Mouse (Mus musculus) pancreas, adult 10 weeks (tissue): Measurements from ENCODE around the gene Eef1a2. TPM values are rescaled to one million over a fixed set of nuclear protein-coding genes. Genes with fewer than 3 reads are reported as not detected.

Source experiments
- polyA plus RNA-seq: library from polyadenylated mRNA; stranded (reverse); fragments of 350-450 nt; fragmentation: Illumina TruSeq; extraction: RNeasy Lipid Tissue Mini Kit (QIAGEN cat#74804); gene quantifications from one replicate; pipeline ENCODE4 v1.2.3, GENCODE M21; 2015; ENCODE audit warnings: low read depth, low replicate concordance; ENCODE audit not compliant: insufficient read depth

Eef1a2 gene
- 1.8 TPM for polyA plus RNA-seq

DNA sequence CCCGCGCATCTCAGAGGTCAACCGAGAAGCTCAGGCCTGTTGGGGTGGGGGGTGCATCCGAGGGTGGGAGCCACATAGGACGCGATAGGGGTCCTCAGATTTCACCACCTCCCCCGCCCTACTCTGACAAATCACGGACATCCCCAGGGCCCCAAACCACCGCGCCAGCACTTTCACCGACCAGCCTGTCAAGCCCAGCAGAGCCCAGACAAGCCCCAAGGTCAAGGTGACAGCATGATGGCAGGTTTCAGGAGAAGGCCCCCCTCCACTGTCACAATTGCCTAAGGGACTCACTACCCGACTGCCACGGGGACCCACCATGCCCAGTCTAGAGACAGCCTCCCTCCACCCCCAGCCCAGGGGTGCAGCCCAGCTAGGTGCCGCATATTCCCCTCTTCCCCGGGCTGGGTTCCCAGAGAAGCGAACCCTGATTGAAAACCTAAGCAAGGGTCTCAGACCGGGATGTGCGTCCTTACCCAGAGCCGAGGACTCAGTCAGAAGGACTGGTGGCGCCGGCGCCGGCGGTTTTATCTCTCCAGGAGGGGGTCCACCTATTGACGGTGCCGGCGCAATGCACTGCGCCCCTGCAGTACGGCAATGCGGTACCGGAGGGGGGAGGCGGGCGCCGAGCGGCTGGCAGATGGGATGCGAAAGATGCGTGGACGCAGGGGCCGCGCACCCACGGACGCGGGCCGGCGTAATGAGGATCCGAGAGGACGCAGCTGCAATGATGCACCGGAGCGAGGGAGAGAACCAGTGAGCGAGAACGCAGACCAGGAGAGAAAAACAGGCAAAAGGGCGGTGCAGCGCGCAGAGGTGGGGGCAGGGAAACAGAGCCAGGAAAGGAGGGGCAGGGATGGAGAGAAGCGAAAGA, at the start of gene Eef1a2:
Eef1a2 (minus strand) TSS at position 767 of the 874 bp plus-strand sequence.

DNA sequence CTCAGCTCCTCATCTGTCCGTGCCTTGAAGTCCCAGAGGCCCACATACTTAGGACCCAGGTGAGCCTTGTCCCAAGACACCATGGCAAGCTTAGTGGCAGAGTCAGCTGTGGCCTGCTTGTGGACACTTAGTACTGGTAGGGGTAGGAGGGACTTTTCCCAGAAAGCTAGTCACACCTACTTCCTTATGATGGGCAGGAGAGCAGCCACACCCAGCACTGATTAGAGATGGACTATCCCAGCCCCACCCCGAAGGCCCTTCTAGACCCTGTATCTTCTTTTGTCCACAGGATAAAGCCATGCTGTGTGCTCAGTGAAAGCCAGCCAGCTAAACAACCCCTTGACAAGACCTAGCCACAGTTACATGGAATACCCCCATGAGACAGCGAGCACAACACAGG, 45.6 kb upstream of the Eef1a2 start, which contains the start of gene Ptk6:
Ptk6 (minus strand) TSS at position 368 of the 400 bp plus-strand sequence.

DNA sequence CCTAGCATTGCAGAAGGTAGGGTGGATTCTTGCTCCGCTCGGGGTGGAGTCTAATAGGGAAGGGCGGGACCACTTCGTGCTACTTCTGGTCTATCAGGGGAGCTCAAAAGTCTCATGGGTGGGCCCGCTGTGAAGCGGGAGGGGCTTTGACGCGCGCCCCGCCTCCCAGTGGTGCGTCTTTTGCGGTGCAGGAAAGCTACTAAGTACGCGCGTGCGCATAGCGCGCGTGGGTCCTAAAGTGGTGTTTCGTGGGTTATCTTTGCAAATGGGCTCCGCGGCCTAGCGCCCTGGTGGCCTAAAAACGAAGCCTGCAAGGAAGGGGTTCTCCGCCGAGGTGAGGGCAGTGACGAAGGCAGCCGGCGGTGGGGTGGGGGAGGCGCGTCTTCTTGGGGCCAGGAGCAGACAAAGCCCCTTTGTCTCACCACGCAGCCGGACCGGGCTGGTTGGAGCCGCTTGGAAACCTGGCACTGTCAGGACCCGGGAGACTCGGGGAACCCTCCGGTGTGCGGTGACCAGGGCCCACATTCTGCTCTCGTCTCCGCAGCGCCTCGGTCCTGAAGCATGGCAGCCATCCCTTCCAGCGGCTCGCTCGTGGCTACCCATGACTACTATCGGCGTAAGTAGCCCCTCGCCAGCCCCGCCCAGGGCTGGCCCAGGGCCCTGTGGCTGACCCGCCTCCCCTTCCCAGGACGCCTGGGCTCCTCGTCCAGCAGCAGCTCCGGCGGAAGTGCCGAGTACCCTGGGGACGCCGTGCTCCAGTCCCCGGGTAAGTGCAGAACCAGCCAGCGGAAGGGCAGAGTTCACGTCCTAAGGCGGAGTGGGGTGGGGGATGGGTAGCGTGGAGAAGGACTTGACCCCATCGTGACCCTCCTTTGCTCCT, 30.5 kb upstream of the Eef1a2 start, which contains the start of gene Ppdpf:
Ppdpf (plus strand) TSS at position 127 of the 880 bp plus-strand sequence.

DNA sequence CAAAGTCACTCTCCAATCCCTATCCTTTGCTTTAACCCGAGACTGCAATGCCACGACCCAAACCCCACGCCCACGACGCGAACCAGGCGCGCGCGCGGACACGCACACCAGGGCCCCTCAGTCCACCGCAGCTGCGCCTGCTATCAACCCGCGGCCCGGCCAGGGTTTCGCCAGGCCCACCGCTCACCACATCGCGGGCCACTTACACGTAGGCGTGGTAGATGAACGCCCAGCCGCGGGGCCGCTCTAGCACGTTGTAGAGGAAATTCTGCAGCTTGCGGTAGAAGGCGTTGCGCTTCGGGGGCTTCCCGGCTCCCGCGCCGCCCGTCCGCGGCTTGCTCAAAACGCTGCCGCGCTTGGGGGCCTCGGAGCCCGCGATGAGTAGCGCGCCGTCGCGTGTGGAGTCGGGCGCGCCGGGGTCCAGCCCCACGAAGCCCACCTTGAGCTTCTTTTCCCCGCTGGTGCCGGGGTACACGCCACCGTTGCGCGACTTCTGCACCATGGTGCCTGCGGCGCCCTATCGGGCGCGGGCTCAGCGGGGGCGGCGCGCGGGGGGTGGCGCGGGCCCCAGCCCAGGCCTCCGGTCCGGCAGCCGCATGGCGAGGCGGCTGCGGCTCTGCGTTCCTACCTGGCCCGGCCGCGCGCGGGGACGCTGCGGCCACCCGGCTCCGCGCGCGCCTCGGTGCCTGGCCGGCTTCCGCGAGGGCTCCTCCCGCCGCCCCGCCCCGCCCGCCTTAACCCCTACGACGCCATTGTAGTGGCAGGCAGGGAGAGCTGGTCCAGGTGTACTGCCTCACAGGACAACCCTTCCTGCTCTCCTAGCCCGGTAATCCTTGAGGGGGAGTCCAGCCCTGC, 22.0 kb downstream of the Eef1a2 start, which contains the start of gene Kcnq2:
Kcnq2 (minus strand) TSS at position 710 of the 855 bp plus-strand sequence.

Other genes starting within 250 kb of the Eef1a2 start
- gene Ythdf1, start 236.1 kb downstream of the Eef1a2 start, polyA plus RNA-seq = 12.4 TPM
- not detected for gene Birc7, start 228.0 kb downstream of the Eef1a2 start, polyA plus RNA-seq
- 15.9 TPM for gene Nkain4, start 202.3 kb downstream of the Eef1a2 start, polyA plus RNA-seq
- gene Arfgap1, start 189.8 kb downstream of the Eef1a2 start, polyA plus RNA-seq = 28.2 TPM
- 3.2 TPM for gene Col20a1, start 170.5 kb downstream of the Eef1a2 start, polyA plus RNA-seq
- not detected for gene Chrna4, start 113.5 kb downstream of the Eef1a2 start, polyA plus RNA-seq
- gene Kcnq2, start 21.7 kb downstream of the Eef1a2 start, polyA plus RNA-seq = 0.20 TPM
- gene Ppdpf, start 30.2 kb upstream of the Eef1a2 start, polyA plus RNA-seq = 43.4 TPM
- gene Ptk6, start 45.8 kb upstream of the Eef1a2 start, polyA plus RNA-seq = 0.22 TPM
- not detected for gene Srms, start 56.2 kb upstream of the Eef1a2 start, polyA plus RNA-seq
- gene Fndc11, start 63.0 kb upstream of the Eef1a2 start, polyA plus RNA-seq = not detected
- gene Helz2, start 85.0 kb upstream of the Eef1a2 start, polyA plus RNA-seq = 6.5 TPM
- gene Gmeb2, start 131.0 kb upstream of the Eef1a2 start, polyA plus RNA-seq = 11.1 TPM
- 2.3 TPM for gene Stmn3, start 157.5 kb upstream of the Eef1a2 start, polyA plus RNA-seq
- gene Rtel1, start 162.7 kb upstream of the Eef1a2 start, polyA plus RNA-seq = 12.2 TPM
- gene Zgpat, start 207.9 kb upstream of the Eef1a2 start, polyA plus RNA-seq = 10.8 TPM
- gene Arfrp1, start 208.4 kb upstream of the Eef1a2 start, polyA plus RNA-seq = 23.0 TPM
- gene Lime1, start 223.1 kb upstream of the Eef1a2 start, polyA plus RNA-seq = 31.4 TPM